Mouse (Mus musculus) layer of hippocampus, adult 9-11 months (tissue): ENCODE data around the gene Tmem121b.

ENCODE experiments used
- DNase-seq: peaks from one replicate; pipeline ENCODE4 v3.0.0; 2022

Tmem121b gene

DNA sequence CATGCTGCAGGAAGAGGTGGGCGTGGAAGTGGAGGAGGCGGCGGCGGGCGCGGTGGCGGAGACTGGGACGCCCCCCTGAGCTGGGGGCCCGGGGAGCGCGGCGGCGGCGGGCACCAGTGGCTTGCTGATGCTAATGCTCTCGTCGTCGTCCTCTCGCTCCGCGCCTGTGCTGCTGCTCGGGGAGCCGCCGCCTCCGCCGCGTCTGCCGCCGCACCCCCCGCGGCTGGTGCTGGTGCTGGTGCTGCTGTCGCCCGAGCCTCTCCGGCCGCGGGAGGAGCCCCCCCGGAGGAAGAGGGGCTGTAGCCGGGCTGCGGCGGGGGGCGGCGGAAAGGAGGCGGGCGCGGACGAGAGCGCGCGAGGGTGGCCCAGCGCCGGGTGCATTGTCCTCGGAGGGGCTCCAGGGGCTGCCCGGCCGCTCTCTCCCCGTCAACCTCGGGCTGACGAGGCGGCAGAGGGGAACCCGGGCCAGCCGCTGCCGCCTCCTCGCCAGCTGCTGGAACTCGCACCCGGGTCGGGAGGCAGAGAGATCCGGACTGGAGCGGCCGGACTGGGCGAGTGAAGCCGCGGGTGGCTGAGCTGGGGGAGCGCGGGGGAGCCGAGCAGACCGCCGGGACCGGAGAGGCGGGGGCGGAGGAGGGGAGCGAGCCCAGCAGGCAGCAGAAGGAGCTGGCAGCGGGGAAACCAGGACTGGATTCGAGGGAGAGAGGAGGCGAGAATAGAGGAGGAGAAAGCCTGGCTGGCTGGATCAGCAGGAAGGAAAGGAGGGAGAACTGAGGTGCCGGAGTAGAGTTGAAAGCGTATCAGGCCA, at the start of gene Tmem121b:
Gene Tmem121b (minus strand): TSS at position 434 of the 808 bp plus-strand sequence.
- peak; percentile 92 for DNase-seq

DNA sequence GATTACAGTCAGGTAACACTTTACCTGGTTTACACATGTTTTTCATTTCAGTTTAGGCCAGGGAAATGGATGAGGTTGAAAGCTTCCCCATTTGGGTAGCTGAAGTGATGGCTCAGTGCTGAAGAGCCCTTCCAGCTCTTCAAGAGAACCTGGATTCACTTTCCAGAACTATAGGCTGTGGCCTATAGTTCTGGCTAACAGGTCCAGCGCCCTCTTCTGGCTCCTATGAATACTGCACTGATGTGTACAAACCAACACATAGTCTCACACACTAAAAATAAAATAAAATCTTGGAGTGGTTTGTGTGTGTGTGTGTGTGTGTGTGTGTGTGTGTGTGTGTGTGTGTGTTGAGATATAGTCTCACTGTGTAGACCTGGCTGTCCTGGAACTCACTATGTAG, 48.5 kb upstream of the Tmem121b start:
- no peak for DNase-seq

DNA sequence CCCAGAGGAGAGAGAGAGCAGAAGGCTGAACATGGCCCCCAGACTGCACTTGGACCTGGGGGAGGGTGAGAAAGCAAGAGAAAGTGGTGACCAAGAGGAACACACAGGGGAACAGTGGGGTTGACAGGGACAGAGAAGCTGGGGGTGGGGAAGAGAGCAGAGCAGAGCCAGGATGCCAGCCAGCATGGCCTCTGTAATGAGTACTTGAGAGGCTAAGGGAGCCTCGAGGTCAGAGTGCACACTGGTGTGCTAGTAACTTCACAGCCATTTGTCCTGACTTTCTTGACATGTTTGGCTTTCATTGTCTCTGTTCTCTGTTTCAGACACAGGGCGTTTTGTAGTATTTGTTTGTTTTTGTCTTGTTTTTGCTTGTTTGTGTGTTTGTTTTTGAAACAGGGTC, 47.8 kb upstream of the Tmem121b start:
- DNase-seq: no peak

DNA sequence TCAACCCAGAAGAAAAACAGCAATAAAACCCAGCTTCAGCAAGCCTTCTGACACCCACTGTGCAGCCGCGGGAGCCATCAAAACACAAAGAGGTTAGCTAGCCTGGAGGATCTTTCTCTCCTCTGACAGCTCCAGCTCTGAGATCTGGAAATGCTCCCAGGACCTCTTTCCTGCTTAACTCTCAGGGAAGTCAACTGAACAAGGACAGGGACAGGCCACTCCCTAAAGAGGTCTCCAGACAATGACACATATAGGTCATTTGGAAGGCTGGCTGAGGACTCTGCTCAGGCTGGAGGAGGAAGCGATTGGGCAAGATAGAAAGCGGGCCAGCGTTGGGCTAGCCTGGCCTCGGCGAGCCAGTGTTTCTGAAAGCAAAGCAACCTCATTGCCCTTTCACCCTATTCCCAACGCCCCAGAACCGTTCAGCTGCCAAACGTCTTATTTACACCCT, 46.2 kb upstream of the Tmem121b start:
- DNase-seq: no peak

DNA sequence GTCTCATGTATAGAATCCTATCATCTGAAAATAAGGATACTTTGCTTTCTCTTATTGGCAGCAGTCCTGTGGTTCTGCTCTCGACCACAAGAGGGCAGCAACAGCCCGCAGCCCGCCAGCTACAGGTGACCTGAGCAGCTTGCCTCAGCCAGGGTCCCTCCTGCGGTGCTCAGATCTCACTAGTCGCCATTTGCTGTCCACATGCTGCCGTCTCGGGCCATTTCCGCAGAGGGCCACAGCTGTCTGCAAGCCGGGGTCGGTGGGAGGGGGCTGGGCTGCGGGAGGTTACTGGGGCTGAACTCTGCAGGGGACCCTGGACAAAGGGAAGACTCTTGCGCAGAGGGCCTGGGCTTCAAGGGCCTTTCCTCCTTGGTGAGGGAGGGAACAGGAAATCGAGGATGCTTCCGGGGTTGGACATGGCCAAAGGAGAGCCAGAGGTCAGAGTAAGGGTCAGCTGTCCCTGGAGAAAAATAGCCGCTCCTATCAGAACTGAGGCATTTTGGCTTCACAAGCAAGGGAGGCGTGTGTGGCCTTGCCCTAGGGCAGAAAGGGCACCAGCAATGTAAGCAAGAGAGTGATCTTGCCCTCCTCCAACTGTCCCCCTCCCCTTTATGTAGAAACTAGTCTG, 45.6 kb upstream of the Tmem121b start:
- peak; percentile 41 for DNase-seq

DNA sequence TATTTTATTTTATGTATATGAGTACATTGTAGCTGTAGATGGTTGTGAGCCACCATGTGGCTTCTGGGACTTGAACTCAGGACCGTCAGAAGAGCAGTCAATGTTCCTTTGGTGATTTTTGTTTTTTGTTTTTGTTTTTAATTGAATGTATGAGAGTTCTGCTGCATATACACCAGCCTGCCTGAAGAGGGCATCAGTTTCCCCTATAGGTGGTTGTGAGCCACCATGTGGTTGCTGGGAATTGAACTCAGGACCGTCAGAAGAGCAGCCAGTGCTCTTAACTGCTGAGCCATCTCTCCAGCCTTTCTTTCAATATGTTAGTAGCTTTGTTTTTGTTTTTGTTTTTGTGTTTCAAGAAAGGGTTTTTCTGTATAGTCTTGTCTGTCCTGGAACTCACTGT, 42.7 kb upstream of the Tmem121b start:
- no peak for DNase-seq

DNA sequence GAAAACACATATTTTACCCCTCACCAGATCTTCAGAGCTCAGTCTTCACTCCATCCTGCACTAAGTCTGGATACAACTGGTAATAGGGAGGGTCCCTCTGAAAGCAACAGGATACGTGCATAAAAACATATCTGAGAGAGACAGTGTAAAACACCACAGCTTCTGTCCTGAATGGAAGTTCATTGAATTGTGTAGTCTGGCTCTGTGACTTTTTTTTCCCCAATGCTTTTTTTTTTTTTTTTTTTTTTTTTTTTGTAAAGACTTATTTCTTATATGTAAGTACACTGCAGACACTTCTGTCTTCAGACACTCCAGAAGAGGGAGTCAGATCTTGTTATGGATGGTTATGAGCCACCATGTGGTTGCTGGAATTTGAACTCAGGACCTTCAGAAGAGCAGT, 39.0 kb upstream of the Tmem121b start:
- DNase-seq: no peak

DNA sequence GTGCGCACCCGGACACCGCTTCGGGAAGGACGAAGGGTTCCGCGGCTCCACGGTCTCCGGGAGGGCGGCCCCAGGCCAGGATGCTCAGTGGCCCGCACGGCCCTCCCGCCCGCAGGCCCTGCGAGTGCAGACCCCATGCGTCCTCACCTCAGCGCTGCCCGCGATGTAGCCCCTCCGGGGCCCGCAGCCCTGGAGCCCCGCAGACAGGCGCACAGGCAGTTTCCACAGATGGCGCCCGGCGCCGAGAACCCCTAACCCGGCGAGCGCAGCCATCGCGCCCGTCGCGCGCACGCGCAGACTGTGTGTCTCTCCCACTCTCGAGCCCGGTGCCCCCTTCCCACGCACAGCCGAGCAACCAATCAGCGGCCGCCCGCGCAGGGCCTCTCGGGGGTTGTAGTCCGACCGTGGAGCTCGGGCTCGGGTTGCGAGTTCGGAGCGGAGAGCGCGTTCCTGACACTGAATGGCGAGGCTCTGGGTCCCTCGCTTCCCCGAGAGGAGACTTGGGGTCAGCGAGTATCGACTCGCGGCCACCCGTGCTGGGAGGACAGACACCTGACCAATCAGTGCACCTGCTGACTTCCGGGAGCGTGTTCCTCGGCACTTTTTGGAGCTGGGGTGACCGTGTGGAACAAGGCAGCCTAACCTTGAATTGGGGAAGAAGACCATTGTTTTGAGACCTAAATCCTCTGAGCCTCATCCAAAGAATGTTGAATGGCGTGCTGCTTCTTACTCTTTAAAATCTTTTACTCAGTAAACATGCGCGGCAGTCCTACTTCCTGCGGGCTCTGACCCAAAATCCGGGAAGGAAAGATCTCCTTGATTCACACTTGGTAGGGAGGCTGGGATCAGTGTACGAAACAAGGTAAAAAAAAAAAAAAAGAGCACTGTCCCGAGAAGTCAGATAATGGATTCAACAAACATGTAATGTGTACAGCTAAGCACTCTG, 37.7 kb upstream of the Tmem121b start, which contains the start of gene Hdhd5:
Gene Hdhd5 (minus strand): TSS at position 300 of the 946 bp plus-strand sequence.
- peak; percentile 94 for DNase-seq

DNA sequence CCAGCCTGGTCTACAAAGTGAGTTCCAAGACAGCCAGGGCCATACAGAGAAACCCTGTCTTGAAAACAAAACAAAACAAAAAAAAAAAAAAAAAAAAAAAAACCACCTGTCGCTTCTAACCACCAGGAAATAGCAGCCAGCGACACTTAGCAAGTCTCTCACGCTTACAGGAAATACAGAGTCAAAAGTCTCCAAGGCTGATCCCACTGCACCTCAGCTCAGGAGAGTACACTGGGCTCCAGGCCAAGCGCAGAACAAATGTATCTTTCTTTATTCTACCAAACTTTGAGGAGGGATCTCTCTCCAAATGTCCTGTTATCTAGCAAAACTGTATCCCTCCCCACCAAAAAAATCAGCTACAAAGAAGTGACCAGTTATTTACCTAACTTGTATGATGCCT, 35.5 kb upstream of the Tmem121b start:
- DNase-seq: no peak

DNA sequence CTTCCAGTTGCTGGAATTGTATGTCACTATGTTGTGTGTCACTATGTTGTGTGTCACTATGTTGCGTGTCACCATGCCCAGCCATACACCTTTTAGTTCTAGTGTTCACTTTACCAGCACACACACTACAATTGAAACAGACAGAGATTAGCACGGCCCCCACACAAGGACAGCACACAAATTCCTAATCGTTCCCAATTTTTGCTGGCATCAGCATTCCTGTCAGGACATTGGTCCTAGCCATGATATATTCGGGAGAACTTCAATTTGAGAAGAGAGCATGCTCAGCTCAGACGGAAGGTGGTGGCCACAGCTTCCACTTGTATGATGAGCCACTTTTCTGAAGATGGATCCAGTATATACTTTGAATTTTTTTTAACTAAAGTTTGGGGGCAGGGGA, 31.2 kb upstream of the Tmem121b start:
- no peak for DNase-seq

DNA sequence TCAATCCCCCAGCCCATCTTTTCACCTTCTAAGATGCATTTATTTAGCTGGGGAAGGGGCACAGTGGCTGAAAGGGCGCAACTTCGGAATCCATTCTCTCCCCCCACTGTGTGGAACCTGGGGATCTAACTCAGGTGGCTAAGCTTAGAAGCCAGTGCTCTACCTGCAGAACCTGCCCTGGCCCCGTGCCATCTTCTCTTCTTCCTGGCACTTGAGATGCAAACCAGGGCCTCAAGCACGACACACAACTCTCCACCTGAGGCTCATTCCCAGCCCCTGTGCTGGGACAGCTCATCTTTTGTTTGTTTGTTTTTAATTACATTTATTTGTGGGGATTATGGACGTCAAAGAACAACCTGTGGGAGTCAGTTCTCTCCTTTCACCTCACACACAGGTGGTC, 26.0 kb upstream of the Tmem121b start:
- no peak for DNase-seq

DNA sequence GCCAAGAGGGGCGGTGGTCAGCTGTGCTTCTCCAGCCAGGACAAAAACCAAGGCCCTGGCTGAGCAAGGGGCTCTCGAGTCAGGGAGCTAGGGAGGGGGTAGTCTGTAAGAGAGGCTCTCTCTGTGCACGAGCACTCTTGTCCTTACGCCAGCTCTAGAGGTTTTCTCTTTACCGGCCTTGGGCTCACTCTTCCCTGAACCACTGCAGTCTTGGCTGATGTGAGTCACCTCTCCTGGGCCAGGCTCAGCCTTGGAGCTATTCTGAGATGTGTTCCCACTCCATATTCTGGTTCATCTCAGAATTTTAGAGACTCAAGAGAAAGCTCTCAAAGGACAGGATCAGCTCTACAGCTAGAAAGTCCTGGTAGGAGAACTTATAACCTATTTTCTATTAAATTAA, 23.7 kb upstream of the Tmem121b start:
- no peak for DNase-seq

DNA sequence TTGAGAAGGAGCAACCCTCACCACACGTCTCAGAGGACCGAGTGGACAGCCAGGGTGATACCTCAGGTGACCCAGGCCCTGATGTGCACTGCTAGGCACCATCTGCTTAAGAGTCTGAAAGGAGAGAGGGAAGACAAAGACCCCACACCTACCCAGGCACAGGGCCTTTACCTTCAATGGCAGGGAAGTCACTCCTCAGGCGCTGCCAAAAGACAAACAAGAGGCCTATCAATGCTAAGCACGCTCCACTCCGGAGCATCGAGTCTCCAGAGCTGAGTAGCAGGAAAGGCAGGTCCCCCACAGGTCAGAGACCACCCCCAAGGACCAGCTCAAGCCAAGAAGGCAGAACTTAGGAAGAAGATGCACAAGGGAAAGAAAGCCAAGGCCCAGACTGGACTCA, 23.3 kb upstream of the Tmem121b start:
- DNase-seq: no peak

DNA sequence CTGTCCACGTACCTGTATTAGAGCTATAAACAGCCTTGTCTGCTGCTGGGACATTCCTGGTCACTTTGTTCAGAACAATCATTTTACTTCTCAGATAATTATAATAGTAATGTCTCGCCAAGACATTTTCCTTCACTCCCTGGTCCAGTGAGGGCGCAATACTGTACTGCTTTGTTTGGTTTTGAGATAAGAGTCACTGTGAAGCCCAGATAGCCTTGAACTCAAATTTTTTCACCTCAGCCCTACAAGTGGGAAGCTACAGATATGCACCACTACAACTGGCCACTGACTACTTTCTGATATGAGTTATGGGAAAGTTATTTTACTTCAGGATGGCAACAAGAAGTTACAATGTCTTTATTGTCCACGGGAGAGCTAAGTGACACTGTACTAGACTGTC, 22.8 kb upstream of the Tmem121b start:
- no peak for DNase-seq

DNA sequence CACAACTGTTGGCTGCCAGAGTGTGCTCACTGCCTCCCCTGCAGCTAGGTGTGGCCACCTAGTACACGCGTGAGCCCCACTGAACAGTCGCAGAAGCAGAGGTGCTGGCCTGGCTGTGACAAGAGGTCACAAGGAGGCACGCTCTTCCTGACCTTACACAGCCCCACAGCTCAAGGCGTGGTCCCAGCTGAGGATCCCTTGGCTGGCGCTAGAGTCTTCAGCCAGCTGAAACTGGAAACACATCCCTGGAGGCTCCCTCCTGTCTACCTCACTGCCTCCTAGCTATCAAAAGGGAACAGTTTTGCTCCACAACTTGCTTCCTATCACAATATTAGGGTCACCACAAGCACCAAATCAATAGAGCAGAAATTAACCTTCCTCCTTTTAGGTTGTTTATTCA, 17.6 kb upstream of the Tmem121b start:
- DNase-seq: no peak

DNA sequence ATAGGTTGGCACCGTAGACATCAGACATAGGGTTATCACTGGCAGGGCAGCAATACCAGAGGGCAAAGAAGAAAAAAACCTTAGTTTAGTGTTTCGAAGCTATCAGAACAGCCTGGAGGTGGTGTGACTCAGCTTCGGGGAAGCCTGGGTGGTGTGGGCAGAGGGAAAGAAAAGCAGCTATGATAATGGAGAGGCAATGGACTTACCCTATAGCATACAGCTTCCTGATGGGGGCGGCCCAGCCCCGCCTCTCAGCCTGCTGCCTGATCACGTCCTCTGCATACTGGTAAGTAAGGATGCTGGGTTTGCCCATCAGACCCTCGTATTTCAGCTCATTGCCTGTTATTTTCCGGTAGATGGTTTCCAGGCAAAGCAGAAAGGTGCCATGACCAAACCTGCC, 16.8 kb upstream of the Tmem121b start:
- DNase-seq: peak; percentile 74

DNA sequence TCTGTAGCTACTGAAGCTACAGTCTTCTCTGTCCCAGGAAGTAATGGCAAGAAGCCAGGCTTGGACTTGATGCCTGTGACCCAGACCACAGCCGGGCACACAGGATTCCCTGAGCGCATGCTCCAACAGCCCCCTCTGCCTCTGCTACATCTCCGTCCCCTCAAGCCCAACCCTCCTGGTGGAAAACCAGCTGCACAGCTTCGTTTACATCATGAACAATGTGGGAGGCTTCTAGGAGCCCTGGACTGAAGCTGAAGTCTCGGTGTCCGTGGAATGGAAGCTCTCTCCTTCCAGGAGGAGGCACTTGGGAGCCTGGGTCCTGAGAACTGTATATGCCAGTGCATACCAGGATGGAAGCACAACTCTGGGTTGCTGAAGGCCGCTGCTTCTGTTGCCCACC, 16.4 kb upstream of the Tmem121b start:
- no peak for DNase-seq

DNA sequence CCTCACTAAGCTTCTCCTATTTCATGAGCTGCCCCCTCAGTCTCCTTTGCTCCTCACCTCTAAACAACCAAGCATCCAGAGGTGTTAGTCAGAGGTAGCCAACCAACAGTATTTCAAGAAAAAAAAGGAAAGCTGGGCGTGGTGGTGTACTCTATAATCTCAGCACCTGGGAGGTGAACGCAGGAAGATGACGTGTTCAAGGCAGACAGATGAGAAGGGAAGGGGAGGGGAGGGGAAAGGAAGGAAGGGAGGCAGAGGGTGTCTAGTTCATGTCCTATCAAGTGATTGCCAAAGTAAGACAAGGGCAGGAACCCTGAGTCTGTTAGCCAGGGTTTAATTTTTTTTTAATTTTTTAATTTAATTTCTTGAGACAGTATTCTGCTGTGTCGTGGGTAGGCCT, 15.0 kb upstream of the Tmem121b start:
- no peak for DNase-seq

DNA sequence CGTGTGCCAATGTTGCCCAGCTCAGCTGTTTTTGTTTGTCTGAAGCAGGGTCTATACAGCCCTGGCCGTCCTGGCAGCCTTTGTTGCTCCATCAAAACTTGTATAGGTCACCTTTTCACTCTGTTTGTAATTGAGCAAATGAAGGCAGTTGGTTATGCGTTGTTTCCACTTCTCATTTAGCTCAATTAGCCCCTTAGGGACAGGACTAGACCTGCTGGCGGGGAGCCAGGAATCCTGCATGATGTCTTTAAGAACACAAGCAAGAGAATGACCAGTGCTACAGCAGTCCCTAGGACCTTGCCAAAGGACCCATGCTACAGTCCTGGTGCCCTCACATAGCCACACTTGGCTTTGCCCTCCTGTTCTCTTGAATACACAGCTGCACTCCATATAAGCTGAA, 11.9 kb upstream of the Tmem121b start:
- DNase-seq: no peak

DNA sequence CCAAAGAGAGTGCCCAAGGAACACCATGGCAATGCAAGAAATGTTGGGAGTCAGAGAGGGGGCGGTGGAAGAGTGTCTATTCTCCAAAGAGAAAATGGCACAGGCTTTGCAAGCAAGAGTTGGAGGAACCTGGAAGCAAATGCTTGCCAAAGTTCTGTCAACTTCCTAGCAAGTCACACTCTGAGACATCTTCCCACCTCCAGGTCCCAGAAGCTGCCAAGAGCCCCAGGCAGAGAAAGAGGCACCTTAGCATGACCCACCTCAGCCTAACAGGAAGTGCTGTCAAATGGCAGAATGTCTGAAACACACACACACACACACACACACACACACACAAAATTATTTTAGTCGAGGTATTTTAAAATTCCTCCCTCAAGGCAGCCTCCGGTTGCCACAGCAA, 10.4 kb upstream of the Tmem121b start:
- DNase-seq: no peak

DNA sequence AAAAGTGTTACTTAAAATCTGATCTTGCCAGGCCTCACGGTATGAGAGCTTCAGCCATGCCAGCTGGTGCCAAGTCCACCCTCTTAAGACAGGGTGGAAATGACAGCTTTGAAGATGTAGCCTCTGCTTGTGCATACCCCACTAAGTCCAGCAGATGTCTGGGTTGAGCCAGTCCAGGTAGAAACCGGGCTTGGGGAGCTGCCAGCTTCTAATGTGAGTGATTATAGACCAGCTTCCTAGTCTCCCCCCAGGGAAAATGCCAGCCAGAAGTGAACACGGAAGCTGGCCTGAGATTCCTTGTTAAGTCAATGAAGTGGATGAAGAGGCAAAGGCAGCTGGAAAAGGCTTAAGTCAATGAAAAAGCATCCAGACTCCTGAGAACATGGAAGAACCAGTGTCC, 2.9 kb upstream of the Tmem121b start:
- no peak for DNase-seq

DNA sequence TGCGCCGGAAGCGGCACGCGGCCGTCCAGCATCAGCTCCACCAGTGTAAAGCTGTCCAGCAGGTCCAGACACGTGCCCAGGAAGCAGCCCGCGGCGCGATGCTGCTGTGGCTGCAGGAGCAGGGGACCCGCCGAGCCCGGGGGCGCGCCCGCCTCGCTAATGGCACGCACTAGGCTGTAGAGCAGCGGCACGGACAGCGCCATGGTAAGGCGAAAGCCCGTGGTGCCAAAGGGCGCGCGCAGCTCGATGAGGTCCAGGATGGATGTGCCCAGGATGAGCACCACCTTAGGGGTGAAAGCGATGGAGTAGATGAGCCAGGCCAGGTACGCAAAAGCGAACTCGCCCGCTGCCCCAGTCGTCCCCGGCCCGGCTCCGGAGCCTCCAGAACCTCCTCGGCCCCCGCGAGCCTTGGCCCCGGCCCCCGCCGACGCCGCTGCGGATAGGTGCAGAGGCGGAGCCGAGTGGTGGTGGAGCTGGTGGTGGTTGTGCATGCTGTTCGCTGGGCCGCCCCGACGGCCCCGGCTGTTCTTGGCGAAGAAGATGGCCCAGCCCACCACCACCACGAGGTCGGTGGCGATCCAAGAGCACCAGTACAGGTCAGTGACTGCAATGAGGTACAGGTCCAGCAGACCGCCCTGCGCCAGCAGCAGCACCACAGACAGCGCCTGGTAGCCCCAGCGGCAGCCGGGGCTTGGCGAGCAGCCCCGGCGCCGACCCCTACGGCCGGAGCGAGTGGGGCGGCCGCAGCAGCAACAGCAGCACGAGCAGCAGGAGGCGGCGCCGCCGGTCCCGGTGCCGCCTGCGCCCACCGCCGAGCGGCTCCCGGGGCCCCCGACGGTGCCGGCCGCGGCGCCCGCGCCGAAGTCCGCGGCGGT, 871 bp downstream of the Tmem121b start:
- no peak for DNase-seq
